Mouse (Mus musculus): Measurements from ENCODE around the gene Olfr1094. TPM values are rescaled to one million over a fixed set of nuclear protein-coding genes. Genes with fewer than 3 reads are reported as not detected.

Olfr1094 gene
- total RNA-seq (2021), result not detected

DNA sequence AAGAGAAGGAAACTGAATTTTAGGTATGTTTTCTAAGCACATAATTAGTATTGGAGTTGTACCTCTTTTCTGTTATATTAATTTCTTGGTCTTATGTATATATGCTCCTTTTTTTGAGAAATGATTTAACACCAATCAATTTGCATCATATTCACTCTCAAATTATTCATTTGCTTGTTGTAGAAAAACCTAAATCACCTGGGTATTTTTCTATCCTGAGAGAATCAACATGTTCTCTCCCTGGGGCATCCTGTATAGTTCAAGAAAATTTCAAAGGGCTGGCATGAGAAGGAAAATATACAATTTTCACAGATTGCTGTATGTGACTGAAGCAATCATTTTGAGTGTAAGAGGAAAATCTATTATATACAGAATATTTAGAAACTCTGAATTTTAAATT is at the start of gene Olfr1094:
Gene Olfr1094 (plus strand): TSS at position 301 of the 400 bp plus-strand sequence.
- DNase-seq, result no peak

GRCm38 (mm10) chr2:86782179-86782578 is 42.3 kb upstream of the Olfr1094 start, which contains the start of gene Olfr1093:
TSS of gene Olfr1093 (plus strand) at chr2:86782479.
- no peak for DNase-seq

GRCm38 (mm10) chr2:86809918-86810317 is 14.5 kb upstream of the Olfr1094 start, which contains the start of gene Olfr141:
TSS of gene Olfr141 (minus strand) at chr2:86810018.
- no peak for DNase-seq

- DNase-seq, result no peak
Measured at GRCm38 (mm10) chr2:86851596-86851995, 27.1 kb downstream of the Olfr1094 start, which contains the start of gene Olfr1095. TSS of gene Olfr1095 (minus strand) at chr2:86851696.

- no peak for DNase-seq
Measured at GRCm38 (mm10) chr2:86874702-86875101, 50.2 kb downstream of the Olfr1094 start, which contains the start of gene Gm13723. TSS of gene Gm13723 (minus strand) at chr2:86874802.

Other genes starting within 250 kb of the Olfr1094 start
- not detected for gene Olfr1082, start 225.7 kb upstream of the Olfr1094 start, total RNA-seq (2021)
- not detected for gene Olfr1084, start 184.9 kb upstream of the Olfr1094 start, total RNA-seq (2021)
- gene Olfr1085, start 162.6 kb upstream of the Olfr1094 start, total RNA-seq (2021), result not detected
- gene Olfr1086, start 144.6 kb upstream of the Olfr1094 start, total RNA-seq (2021), result not detected
- not detected for gene Olfr1087, start 126.3 kb upstream of the Olfr1094 start, total RNA-seq (2021)
- not detected for gene Olfr1089, start 91.0 kb upstream of the Olfr1094 start, total RNA-seq (2021)
- not detected for gene Olfr1090, start 65.7 kb upstream of the Olfr1094 start, total RNA-seq (2021)
- gene Olfr1093, start 42.2 kb upstream of the Olfr1094 start, total RNA-seq (2021), result not detected
- not detected for gene Olfr141, start 14.6 kb upstream of the Olfr1094 start, total RNA-seq (2021)
- not detected for gene Olfr1095, start 27.0 kb downstream of the Olfr1094 start, total RNA-seq (2021)
- not detected for gene Gm13723, start 50.1 kb downstream of the Olfr1094 start, total RNA-seq (2021)
- gene Olfr1097, start 67.6 kb downstream of the Olfr1094 start, total RNA-seq (2021), result not detected
- gene Olfr1098, start 99.9 kb downstream of the Olfr1094 start, total RNA-seq (2021), result not detected
- gene Olfr1099, start 136.0 kb downstream of the Olfr1094 start, total RNA-seq (2021), result not detected
- not detected for gene Olfr1100, start 155.3 kb downstream of the Olfr1094 start, total RNA-seq (2021)
- gene Olfr1101, start 166.6 kb downstream of the Olfr1094 start, total RNA-seq (2021), result not detected
- gene Olfr1102, start 173.7 kb downstream of the Olfr1094 start, total RNA-seq (2021), result not detected
- not detected for gene Olfr1104, start 202.4 kb downstream of the Olfr1094 start, total RNA-seq (2021)
- not detected for gene Olfr1105, start 211.9 kb downstream of the Olfr1094 start, total RNA-seq (2021)
- gene Olfr1106, start 227.6 kb downstream of the Olfr1094 start, total RNA-seq (2021), result not detected

All from layer of hippocampus, postnatal 36 days (tissue).